Mouse (Mus musculus) urinary bladder, postnatal 25 days (tissue): ENCODE results near the gene Tmem91.

Source experiments
- DNase-seq: peaks from one replicate; pipeline ENCODE4 v3.0.0; 2022; ENCODE audit warnings: low spot score

The Tmem91 gene

GRCm38 (mm10) chr7:25625594-25626250 is 49.2 kb downstream of the Tmem91 start:
- no peak for DNase-seq

GRCm38 (mm10) chr7:25624851-25625250 is 50.1 kb downstream of the Tmem91 start:
- no peak for DNase-seq

DNA sequence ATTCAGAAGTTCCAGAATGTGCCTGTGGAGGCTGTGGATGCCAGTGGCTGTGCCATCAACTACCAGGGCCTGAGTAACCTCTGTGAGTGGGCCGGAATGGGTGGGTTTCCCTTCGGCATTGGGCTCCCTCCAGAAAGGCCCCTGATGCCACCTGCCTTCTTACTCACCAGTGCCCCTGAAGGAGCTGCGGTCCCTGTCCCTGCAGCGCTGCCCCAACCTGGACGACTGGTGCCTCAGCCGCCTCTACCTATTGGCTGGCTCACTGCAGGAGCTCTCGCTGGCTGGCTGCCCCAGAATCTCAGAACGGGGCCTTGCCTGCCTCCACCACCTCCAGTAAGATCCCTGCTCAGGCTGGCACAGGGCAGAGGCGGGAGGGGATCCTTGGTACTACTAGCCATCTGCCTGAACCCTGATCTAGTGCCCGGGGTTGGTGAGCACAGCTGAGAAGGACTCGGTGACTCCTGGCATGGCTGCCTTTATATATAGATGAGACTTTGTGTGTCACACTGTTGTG is 51.1 kb downstream of the Tmem91 start:
- no peak for DNase-seq

GRCm38 (mm10) chr7:25620751-25621150 is 54.2 kb downstream of the Tmem91 start:
- no peak for DNase-seq

DNA sequence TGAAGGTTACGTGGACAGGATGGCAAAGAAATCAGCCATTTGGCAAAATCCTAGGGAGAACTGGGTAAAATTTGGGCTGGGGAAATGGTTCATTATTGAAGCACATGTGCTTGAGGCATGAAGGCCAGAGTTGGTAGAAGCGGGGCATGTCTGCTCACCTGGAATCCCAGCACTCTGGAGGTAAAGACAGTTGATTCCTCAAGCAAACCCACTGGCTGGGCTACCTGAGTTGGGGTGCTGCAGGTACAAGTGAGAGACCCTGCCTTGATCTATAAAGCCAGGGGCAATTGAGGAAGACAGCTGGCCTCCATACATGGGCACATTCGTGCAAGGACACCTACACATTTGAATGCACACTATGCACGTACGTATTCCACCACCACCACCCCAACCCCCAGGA is 54.9 kb downstream of the Tmem91 start:
- DNase-seq, result no peak

DNA sequence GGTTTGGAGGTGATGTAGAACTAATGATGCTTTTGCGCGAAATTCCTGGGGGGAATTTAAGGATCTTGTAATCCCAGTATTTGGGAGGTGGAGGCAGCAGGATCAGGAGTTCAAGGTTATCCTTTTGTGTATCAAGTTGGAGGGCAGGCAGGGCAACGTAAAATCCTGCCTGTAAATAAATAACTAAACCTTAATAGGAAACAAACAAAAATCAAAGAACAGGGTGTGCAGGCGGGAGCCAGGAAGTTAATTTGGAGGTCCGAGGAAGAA is 55.3 kb downstream of the Tmem91 start:
- no peak for DNase-seq
